Comparison of ENCODE assay signal across 17 mouse cellular contexts in genomic region chr1:183041703-183042102, GRCm38 (mm10).
DNase-seq lines count a peak whose midpoint lies in the region; ATAC-seq and TF ChIP-seq lines count a peak whose summit lies in the region.
"Had no signal": no experiment of that assay in that cellular context is flagged by ENCODE, and none has a peak within 500 bp of the region (broad histone marks: within the 10 kb centered on the region; RNA-seq: fewer than 3 reads in every experiment).

No protein-coding gene starts in this region.

- DNase-seq in gastrocnemius, adult 2 months, result no peak
- no peak for DNase-seq in gastrocnemius, postnatal 4 days (ENCODE audit: low spot score in 2 of 2)
- DNase-seq in lung, postnatal 0 days (ENCODE audit: low spot score), result no peak
- no peak for DNase-seq in lung, adult 2 months
- DNase-seq in lung, postnatal 25 days (ENCODE audit: low spot score), result peak; percentile 9
- DNase-seq in layer of hippocampus, adult 11-12 months (ENCODE audit: low spot score), result no peak
- no peak for DNase-seq in kidney, adult 2 months
- DNase-seq: layer of hippocampus, postnatal 36 days; right cerebral cortex, postnatal 25 days; thymus, postnatal 14 days had no signal

- 0 out of 2 replicates have a peak, but pooled peaks cover 3% of the 10 kb centered on the region for H3K27me3 ChIP-seq in lung, postnatal 0 days (replicated peaks; ENCODE audit: insufficient read depth, low read length)
- no peaks in the 10 kb centered on the region; the same call in 1 of the 2 replicates for H3K27me3 ChIP-seq in heart, embryonic 16.5 days (ENCODE audit: control insufficient read depth, insufficient read depth, low read length)
- no peaks in the 10 kb centered on the region for H3K27me3 ChIP-seq in kidney, adult 2 months (replicated peaks; ENCODE audit: control insufficient read depth, insufficient read depth, low read length)
- H3K27me3 ChIP-seq: Patski had no signal

- intact Hi-C loops in gastrocnemius, adult 2 months (cut with DNase I), result no loop called here

- no peak for TF ChIP-seq EP300 in lung, postnatal 0 days (IDR thresholded peaks at IDR 0.05)

- 38% methylated on average over 6 of the region's 7 CpGs for WGBS in lung, postnatal 0 days
- WGBS in lung, adult 2 months, result 27% methylated on average over 6 of the region's 7 CpGs
- WGBS in heart, embryonic 16.5 days, result 50% methylated on average over 6 of the region's 7 CpGs
- 77% methylated on average over 6 of the region's 7 CpGs for whole genome bisulfite sequencing in kidney, adult 2 months

- TF ChIP-seq CTCF in gastrocnemius, adult 2 months (IDR thresholded peaks at IDR 0.05), result no peak
- TF ChIP-seq CTCF in lung, postnatal 0 days (IDR thresholded peaks at IDR 0.05), result no peak
- no peak for TF ChIP-seq CTCF in lung, adult 2 months (IDR thresholded peaks at IDR 0.05; ENCODE audit: insufficient read depth, low read length)
- TF ChIP-seq CTCF in kidney, adult 2 months (conservative IDR thresholded peaks at IDR 0.05; ENCODE audit: insufficient read depth, insufficient read length, low read depth, low read length), result no peak

- H3K27ac ChIP-seq in gastrocnemius, adult 2 months, result peak overlapping the region; percentile 48; the same call in 1 of the 2 replicates
- H3K27ac ChIP-seq in lung, postnatal 0 days (ENCODE audit: low read length), result no peak overlapping the region
- H3K27ac ChIP-seq in heart, embryonic 16.5 days (ENCODE audit: low read length), result no peak overlapping the region
- H3K27ac ChIP-seq in kidney, adult 2 months (ENCODE audit: insufficient read depth, low read depth, low read length), result no peak overlapping the region
- H3K27ac ChIP-seq: embryonic facial prominence, embryonic 13.5 days; neural tube, embryonic 13.5 days; stomach, postnatal 0 days had no signal

- H3K4me2 ChIP-seq in lung, postnatal 0 days (replicated peaks; ENCODE audit: low read depth, low read length), result no peak overlapping the region
- no peak overlapping the region for H3K4me2 ChIP-seq in heart, embryonic 16.5 days (ENCODE audit: low read depth, low read length)
- H3K4me2 ChIP-seq: embryonic facial prominence, embryonic 13.5 days; midbrain, embryonic 11.5 days; neural tube, embryonic 13.5 days had no signal

- H3K36me3 ChIP-seq in lung, postnatal 0 days (ENCODE audit: insufficient read depth, low read length), result no peaks in the 10 kb centered on the region
- H3K36me3 ChIP-seq in heart, embryonic 16.5 days (ENCODE audit: control insufficient read depth, insufficient read depth), result no peaks in the 10 kb centered on the region
- no peaks in the 10 kb centered on the region for H3K36me3 ChIP-seq in kidney, adult 2 months (ENCODE audit: control insufficient read depth, insufficient read depth, low read length)
- H3K36me3 ChIP-seq: embryonic facial prominence, embryonic 13.5 days; neural tube, embryonic 13.5 days had no signal

- H3K4me3 ChIP-seq in gastrocnemius, adult 2 months, result no peak overlapping the region
- no peak overlapping the region for H3K4me3 ChIP-seq in lung, postnatal 0 days (ENCODE audit: low read depth, low read length)
- H3K4me3 ChIP-seq in lung, adult 2 months (replicated peaks; ENCODE audit: extremely low read depth, low read depth, low read length), result no peak overlapping the region
- no peak overlapping the region for H3K4me3 ChIP-seq in heart, embryonic 16.5 days (ENCODE audit: low read length)
- no peak overlapping the region for H3K4me3 ChIP-seq in kidney, adult 2 months (ENCODE audit: insufficient read depth, low read depth, low read length)
- H3K4me3 ChIP-seq: embryonic facial prominence, embryonic 13.5 days; neural tube, embryonic 13.5 days had no signal

- H3K9ac ChIP-seq in lung, postnatal 0 days (replicated peaks; ENCODE audit: low read depth), result no peak overlapping the region
- no peak overlapping the region for H3K9ac ChIP-seq in heart, embryonic 16.5 days (ENCODE audit: low read length)
- H3K9ac ChIP-seq: embryonic facial prominence, embryonic 13.5 days; neural tube, embryonic 13.5 days had no signal

- no peaks in the 10 kb centered on the region for H3K9me3 ChIP-seq in lung, postnatal 0 days (ENCODE audit: low read length)
- no peaks in the 10 kb centered on the region; the same call in 1 of the 2 replicates for H3K9me3 ChIP-seq in heart, embryonic 16.5 days (replicated peaks; ENCODE audit: control insufficient read depth, low read length)
- H3K9me3 ChIP-seq: embryonic facial prominence, embryonic 13.5 days; neural tube, embryonic 13.5 days had no signal

- no peaks in the 10 kb centered on the region for H3K4me1 ChIP-seq in lung, postnatal 0 days (ENCODE audit: insufficient read depth, low read depth, low read length)
- peaks cover 5% of the 10 kb centered on the region for H3K4me1 ChIP-seq in lung, adult 2 months (ENCODE audit: control insufficient read depth, insufficient read depth, low read length)
- H3K4me1 ChIP-seq in heart, embryonic 16.5 days (ENCODE audit: control insufficient read depth, insufficient read depth, low read length), result peaks cover 22% of the 10 kb centered on the region
- peaks cover 12% of the 10 kb centered on the region for H3K4me1 ChIP-seq in kidney, adult 2 months (ENCODE audit: control insufficient read depth, insufficient read depth, low read length)

- peak; percentile 26; the same call in 1 of the 2 replicates for ATAC-seq in lung, postnatal 0 days
- ATAC-seq in heart, embryonic 16.5 days (replicated peaks; ENCODE audit: extremely low read depth, insufficient read depth, low FRiP score), result peak; percentile 33; the same call in 1 of the 2 replicates
- ATAC-seq: hindbrain, embryonic 16.5 days; Patski had no signal

- TF ChIP-seq POLR2A in lung, adult 2 months (IDR thresholded peaks at IDR 0.05; ENCODE audit: borderline replicate concordance, extremely low read depth, low read depth, low read length), result no peak
- no peak for TF ChIP-seq POLR2A in kidney, adult 2 months (IDR thresholded peaks at IDR 0.05; ENCODE audit: low read depth, low read length)
